Mouse (Mus musculus) T-cell, adult 2 months (primary cell): ENCODE data around the gene Spop.

ENCODE experiments used
- DNase-seq: peaks from one replicate; pipeline ENCODE4 v3.0.0; 2022; ENCODE audit warnings: low spot score

Spop gene

GRCm38 (mm10) chr11:95413641-95414535 is at the start of gene Spop:
TSS of gene Spop (plus strand) at chr11:95414080.
- peak; percentile 93 for DNase-seq

GRCm38 (mm10) chr11:95364388-95364787 is 49.5 kb upstream of the Spop start:
- no peak for DNase-seq

GRCm38 (mm10) chr11:95365596-95365995 is 48.3 kb upstream of the Spop start:
- DNase-seq = no peak

GRCm38 (mm10) chr11:95366280-95366897 is 47.5 kb upstream of the Spop start:
- DNase-seq = no peak

GRCm38 (mm10) chr11:95367011-95367735 is 46.7 kb upstream of the Spop start:
- peak; percentile 70 for DNase-seq

- no peak for DNase-seq
These were observed 45.6 kb upstream of the Spop start for GRCm38 (mm10) chr11:95368231-95368823.

GRCm38 (mm10) chr11:95368871-95369270 is 45.0 kb upstream of the Spop start:
- no peak for DNase-seq

- DNase-seq = no peak
These were observed 43.7 kb upstream of the Spop start for GRCm38 (mm10) chr11:95369964-95370890.

GRCm38 (mm10) chr11:95371182-95371581 is 42.7 kb upstream of the Spop start:
- DNase-seq = no peak

- DNase-seq = no peak
These were observed 35.0 kb upstream of the Spop start for GRCm38 (mm10) chr11:95378926-95379325.

- no peak for DNase-seq
These were observed 34.3 kb upstream of the Spop start for GRCm38 (mm10) chr11:95379552-95379951.

- no peak for DNase-seq
These were observed 33.2 kb upstream of the Spop start for GRCm38 (mm10) chr11:95380711-95381110.

GRCm38 (mm10) chr11:95381146-95381545 is 32.7 kb upstream of the Spop start:
- no peak for DNase-seq

- no peak for DNase-seq
These were observed 30.4 kb upstream of the Spop start for GRCm38 (mm10) chr11:95383331-95383986.

GRCm38 (mm10) chr11:95384004-95384318 is 29.9 kb upstream of the Spop start:
- DNase-seq = no peak

GRCm38 (mm10) chr11:95384319-95384972 is 29.4 kb upstream of the Spop start, which contains the start of gene Slc35b1:
TSS of gene Slc35b1 (plus strand) at chr11:95384692.
- DNase-seq = peak; percentile 97

- DNase-seq = no peak
These were observed 28.9 kb upstream of the Spop start for GRCm38 (mm10) chr11:95384973-95385320.

GRCm38 (mm10) chr11:95387354-95387753 is 26.5 kb upstream of the Spop start:
- DNase-seq = no peak

GRCm38 (mm10) chr11:95389006-95389405 is 24.9 kb upstream of the Spop start:
- DNase-seq = no peak

GRCm38 (mm10) chr11:95390420-95390819 is 23.5 kb upstream of the Spop start:
- DNase-seq = no peak
